Mouse (Mus musculus) liver, embryonic 14.5 days (tissue): ENCODE data around the gene Ccl1. TPM values are rescaled to one million over a fixed set of nuclear protein-coding genes. Genes with fewer than 3 reads are reported as not detected.

ENCODE experiments used
- ATAC-seq: fragments of 200-750 bp; cut with Nextera tagmentation; 2 replicates; pipeline ENCODE4 v1.8.0; 2017; ENCODE audit warnings: moderate number of reproducible peaks, mild to moderate bottlenecking, moderate library complexity; ENCODE audit not compliant: insufficient read depth
- DNase-seq, 3 experiments: peaks; one replicate each; pipeline ENCODE4 v3.0.0-alpha.2; 2012 to 2013; ENCODE audit warnings: low read depth in 3 of 3, low spot score in 3 of 3
- H3K27ac ChIP-seq: fragments of 300-500 bp; sonication (generic); 2 replicates; pipeline ENCODE4 v1.5.1; 2014; ENCODE audit warnings: moderate library complexity, mild to moderate bottlenecking, control low read depth, inconsistent platforms
- H3K27me3 ChIP-seq: fragments of 300-500 bp; sonication (generic); 2 replicates; pipeline ENCODE4 v1.6.1; 2014; ENCODE audit warnings: mild to moderate bottlenecking, low read length, moderate library complexity; ENCODE audit not compliant: control insufficient read depth, insufficient read depth
- H3K36me3 ChIP-seq: fragments of 300-500 bp; sonication (generic); replicated peaks from 2 replicates; pipeline ENCODE4 v1.6.1; 2014; ENCODE audit warnings: low read depth; ENCODE audit not compliant: control insufficient read depth, insufficient read depth
- H3K4me1 ChIP-seq, 2 experiments: fragments of 200-500 bp in 1 of 2; fragments of 300-500 bp in 1 of 2; sonication (generic) in 1 of 2; replicated peaks; 2 replicates each; pipeline ENCODE4 v1.6.1; 2012 to 2014; ENCODE audit warnings: antibody characterized with exemption in 1 of 2, inconsistent platforms in 1 of 2, low read length in 1 of 2; ENCODE audit not compliant: control insufficient read depth in 2 of 2, insufficient read depth in 2 of 2
- H3K4me2 ChIP-seq: fragments of 300-500 bp; sonication (generic); 2 replicates; pipeline ENCODE4 v1.6.1; 2014; ENCODE audit warnings: low read depth, mild to moderate bottlenecking, control low read depth, moderate library complexity
- H3K4me3 ChIP-seq, 2 experiments: fragments of 200-500 bp in 1 of 2; fragments of 300-500 bp in 1 of 2; sonication (generic) in 1 of 2; 2 replicates each; pipeline ENCODE4 v1.5.1; 2012 to 2014; ENCODE audit warnings: low read depth in 2 of 2, low read length in 2 of 2, mild to moderate bottlenecking in 2 of 2, control low read depth in 1 of 2, inconsistent platforms in 1 of 2, moderate library complexity in 1 of 2; ENCODE audit not compliant: insufficient read depth in 1 of 2
- H3K9ac ChIP-seq: fragments of 300-500 bp; sonication (generic); replicated peaks from 2 replicates; pipeline ENCODE4 v1.6.1; 2014; ENCODE audit warnings: mild to moderate bottlenecking, control low read depth, moderate library complexity
- H3K9me3 ChIP-seq: fragments of 300-500 bp; sonication (generic); 2 replicates; pipeline ENCODE4 v1.6.1; 2016; ENCODE audit warnings: low read length, mixed read lengths; ENCODE audit not compliant: control insufficient read depth
- CTCF ChIP-seq: IDR thresholded peaks from 2 replicates; pipeline ENCODE4 v1.5.1; 2016; ENCODE audit warnings: antibody characterized with exemption, low read depth, control low read depth
- EP300 ChIP-seq: IDR thresholded peaks from 2 replicates; pipeline ENCODE4 v1.6.1; 2016; ENCODE audit warnings: antibody characterized with exemption, low read depth
- WGBS: fragments of 180-500 bp; shearing (Covaris S2); extraction: QIAGEN DNeasy Blood & Tissue Kit; methylation state at CpG from one replicate; pipeline ENCODE4 v1.1.7; 2014; ENCODE audit not compliant: insufficient replicate concordance; 5-methylcytosine and 5-hydroxymethylcytosine counted together
- polyA plus RNA-seq, 2 experiments: library from polyadenylated mRNA; depleted of rRNA in 1 of 2; stranded (reverse) in 1 of 2; unstranded in 1 of 2; fragments of >200 nt; fragmentation: Nextera tagmentation in 1 of 2; extraction: Ambion mirVana in 1 of 2; gene quantifications; 2 replicates each; pipeline versions ENCODE4 v1.2.1 to v1.2.3; 2012 to 2014

Gene Ccl1
- polyA plus RNA-seq, 2 experiments: not detected

GRCm38 (mm10) chr11:82182401-82182800, 123.1 kb downstream of the Ccl1 start:
- ATAC-seq (no peak), DNase-seq (no peak)
- H3K27me3 ChIP-seq: no peaks in the 10 kb centered on the region
- H3K4me1 ChIP-seq: no peaks in the 10 kb centered on the region
- H3K4me3 ChIP-seq: no peak overlapping the region
- WGBS: 55% methylated on average over 6 of the region's 6 CpGs
- no peak overlapping the region for H3K9ac ChIP-seq
- TF ChIP-seq CTCF: no peak
- TF ChIP-seq EP300: no peak
- H3K9me3 ChIP-seq: no peaks in the 10 kb centered on the region
- no peak overlapping the region for H3K27ac ChIP-seq
- H3K4me2 ChIP-seq: no peak overlapping the region
- no peaks in the 10 kb centered on the region for H3K36me3 ChIP-seq

- no peak for ATAC-seq
- Histone ChIP-seq H3K4me3 (no peak overlapping the region), H3K9ac (no peak overlapping the region), H3K36me3 (no peaks in the 10 kb centered on the region), H3K27ac (no peak overlapping the region), H3K4me2 (no peak overlapping the region), H3K9me3 (no peaks in the 10 kb centered on the region), H3K4me1 (no peaks in the 10 kb centered on the region), H3K27me3 (no peaks in the 10 kb centered on the region)
- TF ChIP-seq CTCF (no peak), EP300 (no peak)
- no peak for DNase-seq
- 68% methylated on average over 8 of the region's 8 CpGs for WGBS
Measured at GRCm38 (mm10) chr11:82181331-82181730, 124.2 kb downstream of the Ccl1 start.

GRCm38 (mm10) chr11:82178161-82178560, 127.3 kb downstream of the Ccl1 start:
- H3K9ac ChIP-seq: no peak overlapping the region
- no peak overlapping the region for H3K27ac ChIP-seq
- TF ChIP-seq CTCF: no peak
- no peak for TF ChIP-seq EP300
- 53% methylated on average over 5 of the region's 5 CpGs for WGBS
- ATAC-seq: no peak
- no peak overlapping the region for H3K4me3 ChIP-seq
- no peaks in the 10 kb centered on the region for H3K4me1 ChIP-seq
- DNase-seq: no peak
- no peaks in the 10 kb centered on the region for H3K9me3 ChIP-seq
- no peaks in the 10 kb centered on the region for H3K36me3 ChIP-seq
- H3K4me2 ChIP-seq: no peak overlapping the region
- no peaks in the 10 kb centered on the region for H3K27me3 ChIP-seq

- Histone ChIP-seq H3K4me3 (no peak overlapping the region), H3K27ac (no peak overlapping the region), H3K9ac (no peak overlapping the region), H3K36me3 (no peaks in the 10 kb centered on the region), H3K4me2 (no peak overlapping the region), H3K27me3 (no peaks in the 10 kb centered on the region), H3K4me1 (no peaks in the 10 kb centered on the region), H3K9me3 (no peaks in the 10 kb centered on the region)
- WGBS: 29% methylated on average over 5 of the region's 5 CpGs
- DNase-seq: peak in 2 of 3 experiments; percentile 7 to 28
- no peak for ATAC-seq
- TF ChIP-seq CTCF (peak; percentile 64), EP300 (no peak)
Measured at GRCm38 (mm10) chr11:82177711-82178110, 127.8 kb downstream of the Ccl1 start.

GRCm38 (mm10) chr11:82174794-82175193, 130.7 kb downstream of the Ccl1 start:
- Histone ChIP-seq H3K9me3 (no peaks in the 10 kb centered on the region), H3K4me1 (no peaks in the 10 kb centered on the region), H3K4me2 (no peak overlapping the region), H3K27me3 (no peaks in the 10 kb centered on the region), H3K9ac (no peak overlapping the region), H3K27ac (no peak overlapping the region), H3K4me3 (no peak overlapping the region), H3K36me3 (no peaks in the 10 kb centered on the region)
- DNase-seq: peak; percentile 10 to 38 (median 28)
- no peak for ATAC-seq
- TF ChIP-seq CTCF: peak; percentile 78
- TF ChIP-seq EP300: no peak
- 16% methylated on average over 3 of the region's 3 CpGs for WGBS

GRCm38 (mm10) chr11:82173491-82173890, 132.0 kb downstream of the Ccl1 start:
- Histone ChIP-seq H3K9ac (no peak overlapping the region), H3K27ac (no peak overlapping the region), H3K9me3 (no peaks in the 10 kb centered on the region), H3K4me1 (no peaks in the 10 kb centered on the region), H3K36me3 (no peaks in the 10 kb centered on the region), H3K4me2 (no peak overlapping the region), H3K4me3 (no peak overlapping the region), H3K27me3 (no peaks in the 10 kb centered on the region)
- WGBS: 63% methylated on average over 2 of the region's 2 CpGs
- ATAC-seq: no peak
- no peak for DNase-seq
- TF ChIP-seq CTCF (no peak), EP300 (no peak)
